Mouse (Mus musculus): ENCODE measurements around the gene Olfr1206. TPM values are rescaled to one million over a fixed set of nuclear protein-coding genes. Genes with fewer than 3 reads are reported as not detected.

Gene Olfr1206
- total RNA-seq (2014; rRNA removed; ENCODE audit: low replicate concordance) (not detected in 2 replicates), polyA plus RNA-seq (2015; fragmentation: Nextera tagmentation; extraction: Ambion mirVana) (not detected in 2 replicates)

DNA sequence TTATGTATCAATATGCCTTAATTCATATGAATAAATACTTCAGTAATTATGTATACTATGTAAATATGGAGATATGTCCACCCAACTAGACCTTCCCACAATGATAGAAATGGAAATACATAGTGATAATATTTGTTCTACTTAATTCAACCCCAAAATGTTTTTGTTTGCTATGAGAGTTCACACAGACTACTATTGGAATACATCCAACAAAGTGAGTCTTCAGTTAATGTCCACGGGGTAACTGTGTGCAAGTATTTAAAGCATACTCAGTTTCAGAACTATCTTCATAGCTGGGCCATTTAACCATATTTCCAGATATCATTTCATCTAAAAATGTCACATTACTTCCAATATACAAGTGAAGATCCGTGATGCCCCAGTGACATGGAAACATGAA is at the start of gene Olfr1206:
Gene Olfr1206 (plus strand): TSS at position 301 of the 400 bp plus-strand sequence.
- Histone ChIP-seq H3K4me1 (ENCODE audit: control insufficient read depth, insufficient read depth) (no peaks in the 10 kb centered on the region), H3K27me3 (ENCODE audit: control insufficient read depth, insufficient read depth, low read length) (no peaks in the 10 kb centered on the region), H3K4me3 (ENCODE audit: low read depth, low read length) (no peak within 1 kb of the TSS), H3K27ac (ENCODE audit: low read depth) (no peak within 1 kb of the TSS), H3K4me2 (ENCODE audit: low read depth, low read length) (no peak within 1 kb of the TSS), H3K9ac (replicated peaks; ENCODE audit: low read depth, low read length) (no peak within 1 kb of the TSS), H3K36me3 (replicated peaks; ENCODE audit: control insufficient read depth, insufficient read depth, low read length) (no peaks in the 10 kb centered on the region), H3K9me3 (replicated peaks; ENCODE audit: control insufficient read depth, low read length) (no peaks in the 10 kb centered on the region)
- no peak for DNase-seq (ENCODE audit: low spot score)
- WGBS, result 52% methylated on average over 2 of the region's 2 CpGs
- no peak for ATAC-seq (ENCODE audit: insufficient read depth, low read depth)
- TF ChIP-seq CTCF (IDR thresholded peaks at IDR 0.05; ENCODE audit: low read depth), result no peak
- no peak for TF ChIP-seq EP300 (IDR thresholded peaks at IDR 0.05; ENCODE audit: low read depth)

DNA sequence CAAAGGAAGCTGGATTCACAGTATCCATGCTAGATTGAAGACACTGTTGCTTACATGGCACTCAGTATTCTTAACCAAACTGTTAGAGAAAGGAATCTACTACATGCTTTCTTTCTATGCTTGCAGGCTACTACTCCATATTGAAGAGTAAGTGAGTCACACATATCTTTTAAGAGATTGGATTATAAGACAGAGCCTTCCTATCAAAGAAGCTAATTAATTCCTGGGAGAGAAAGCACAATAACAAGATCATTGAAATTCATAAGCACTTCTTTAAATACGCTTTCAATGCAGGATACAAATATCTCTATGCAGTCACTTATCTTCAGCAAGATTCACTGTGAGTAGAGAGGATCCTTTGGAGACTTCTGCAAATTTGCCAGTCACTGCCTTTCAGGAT is 48.8 kb upstream of the Olfr1206 start, which contains the start of gene Olfr1202:
Gene Olfr1202 (plus strand): TSS at position 301 of the 400 bp plus-strand sequence.
- DNase-seq (ENCODE audit: low spot score) (no peak), ATAC-seq (ENCODE audit: insufficient read depth, low read depth) (no peak)
- H3K36me3 ChIP-seq (replicated peaks; ENCODE audit: control insufficient read depth, insufficient read depth, low read length), result no peaks in the 10 kb centered on the region
- H3K27me3 ChIP-seq (ENCODE audit: control insufficient read depth, insufficient read depth, low read length), result no peaks in the 10 kb centered on the region
- H3K4me1 ChIP-seq (ENCODE audit: control insufficient read depth, insufficient read depth), result no peaks in the 10 kb centered on the region
- WGBS, result 60% methylated on average over 1 of the region's 1 CpGs
- H3K9me3 ChIP-seq (replicated peaks; ENCODE audit: control insufficient read depth, low read length), result no peaks in the 10 kb centered on the region
- H3K27ac ChIP-seq (ENCODE audit: low read depth), result no peak within 1 kb of the TSS
- H3K9ac ChIP-seq (replicated peaks; ENCODE audit: low read depth, low read length), result no peak within 1 kb of the TSS
- no peak within 1 kb of the TSS for H3K4me3 ChIP-seq (ENCODE audit: low read depth, low read length)
- TF ChIP-seq CTCF (IDR thresholded peaks at IDR 0.05; ENCODE audit: low read depth) (no peak), EP300 (IDR thresholded peaks at IDR 0.05; ENCODE audit: low read depth) (no peak)
- H3K4me2 ChIP-seq (ENCODE audit: low read depth, low read length), result no peak within 1 kb of the TSS

DNA sequence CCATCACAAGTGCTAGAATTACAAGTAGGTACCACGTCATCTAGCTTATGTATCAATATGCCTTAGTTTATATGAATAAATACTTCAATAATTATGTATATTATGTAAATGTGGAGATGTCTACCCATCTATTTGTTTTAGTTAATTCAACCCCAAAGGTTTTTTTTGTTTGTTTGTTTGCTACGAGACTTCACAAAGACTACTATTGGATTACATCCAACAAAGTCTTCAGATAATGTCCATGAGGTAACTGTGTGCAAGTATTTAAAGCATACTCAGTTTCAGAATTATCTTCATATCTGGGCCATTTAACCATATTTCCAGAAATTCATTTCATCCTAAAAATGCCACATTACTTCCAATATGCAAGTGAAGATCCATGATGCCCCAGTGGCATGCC is 33.6 kb upstream of the Olfr1206 start, which contains the start of gene Olfr1205:
Gene Olfr1205 (plus strand): TSS at position 301 of the 400 bp plus-strand sequence.
- Histone ChIP-seq H3K27me3 (ENCODE audit: control insufficient read depth, insufficient read depth, low read length) (no peaks in the 10 kb centered on the region), H3K4me2 (ENCODE audit: low read depth, low read length) (no peak within 1 kb of the TSS), H3K9ac (replicated peaks; ENCODE audit: low read depth, low read length) (no peak within 1 kb of the TSS), H3K27ac (ENCODE audit: low read depth) (no peak within 1 kb of the TSS), H3K9me3 (replicated peaks; ENCODE audit: control insufficient read depth, low read length) (no peaks in the 10 kb centered on the region), H3K36me3 (replicated peaks; ENCODE audit: control insufficient read depth, insufficient read depth, low read length) (no peaks in the 10 kb centered on the region), H3K4me1 (ENCODE audit: control insufficient read depth, insufficient read depth) (no peaks in the 10 kb centered on the region), H3K4me3 (ENCODE audit: low read depth, low read length) (no peak within 1 kb of the TSS)
- no peak for DNase-seq (ENCODE audit: low spot score)
- TF ChIP-seq EP300 (IDR thresholded peaks at IDR 0.05; ENCODE audit: low read depth) (no peak), CTCF (IDR thresholded peaks at IDR 0.05; ENCODE audit: low read depth) (no peak)
- 68% methylated on average over 2 of the region's 2 CpGs for WGBS
- no peak for ATAC-seq (ENCODE audit: insufficient read depth, low read depth)

GRCm38 (mm10) chr2:88838477-88838876 is 24.6 kb upstream of the Olfr1206 start:
- TF ChIP-seq EP300 (IDR thresholded peaks at IDR 0.05; ENCODE audit: low read depth), result no peak
- no peak for TF ChIP-seq CTCF (IDR thresholded peaks at IDR 0.05; ENCODE audit: low read depth)
- H3K9me3 ChIP-seq (replicated peaks; ENCODE audit: control insufficient read depth, low read length), result no peaks in the 10 kb centered on the region
- no peak overlapping the region for H3K4me2 ChIP-seq (ENCODE audit: low read depth, low read length)
- no peaks in the 10 kb centered on the region for H3K4me1 ChIP-seq (ENCODE audit: control insufficient read depth, insufficient read depth)
- H3K9ac ChIP-seq (replicated peaks; ENCODE audit: low read depth, low read length), result no peak overlapping the region
- H3K27me3 ChIP-seq (ENCODE audit: control insufficient read depth, insufficient read depth, low read length), result no peaks in the 10 kb centered on the region
- no peaks in the 10 kb centered on the region for H3K36me3 ChIP-seq (replicated peaks; ENCODE audit: control insufficient read depth, insufficient read depth, low read length)
- ATAC-seq (ENCODE audit: insufficient read depth, low read depth) (no peak), DNase-seq (ENCODE audit: low spot score) (no peak)
- H3K27ac ChIP-seq (ENCODE audit: low read depth), result no peak overlapping the region
- H3K4me3 ChIP-seq (ENCODE audit: low read depth, low read length), result no peak overlapping the region
- WGBS, result 60% methylated on average over 2 of the region's 2 CpGs

- no peak within 1 kb of the TSS for H3K4me2 ChIP-seq (ENCODE audit: low read depth, low read length)
- 91% methylated on average over 1 of the region's 1 CpGs for WGBS
- no peaks in the 10 kb centered on the region for H3K4me1 ChIP-seq (ENCODE audit: control insufficient read depth, insufficient read depth)
These were observed 14.0 kb upstream of the Olfr1206 start, which contains the start of gene Olfr1204 for GRCm38 (mm10) chr2:88848992-88849391. Olfr1204 (plus strand) TSS chr2:88849292.

DNA sequence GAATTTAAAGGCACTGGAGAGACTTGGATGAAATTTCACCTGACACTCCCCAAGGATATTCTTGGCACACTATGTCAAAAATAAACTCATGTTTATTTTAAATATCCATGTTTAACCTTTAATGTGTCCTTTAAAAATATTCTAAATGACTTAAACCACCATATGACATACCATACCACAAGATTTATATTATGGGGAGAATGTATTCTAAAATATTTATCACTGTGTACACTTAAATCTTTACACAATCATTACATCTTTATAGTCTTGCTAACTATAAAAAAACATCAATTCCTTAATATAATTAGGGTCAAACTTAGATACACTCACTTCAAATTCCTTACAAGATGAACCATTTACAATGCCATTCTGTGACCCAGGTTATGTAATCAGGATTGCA is 39.2 kb downstream of the Olfr1206 start, which contains the start of gene Olfr1208:
Gene Olfr1208 (minus strand): TSS at position 101 of the 400 bp plus-strand sequence.
- ATAC-seq (ENCODE audit: insufficient read depth, low read depth) (no peak), DNase-seq (ENCODE audit: low spot score) (no peak)
- Histone ChIP-seq H3K4me3 (ENCODE audit: low read depth, low read length) (no peak within 1 kb of the TSS), H3K9me3 (replicated peaks; ENCODE audit: control insufficient read depth, low read length) (no peaks in the 10 kb centered on the region), H3K36me3 (replicated peaks; ENCODE audit: control insufficient read depth, insufficient read depth, low read length) (no peaks in the 10 kb centered on the region), H3K4me2 (ENCODE audit: low read depth, low read length) (no peak within 1 kb of the TSS), H3K27me3 (ENCODE audit: control insufficient read depth, insufficient read depth, low read length) (no peaks in the 10 kb centered on the region), H3K4me1 (ENCODE audit: control insufficient read depth, insufficient read depth) (no peaks in the 10 kb centered on the region), H3K27ac (ENCODE audit: low read depth) (no peak within 1 kb of the TSS), H3K9ac (replicated peaks; ENCODE audit: low read depth, low read length) (no peak within 1 kb of the TSS)
- TF ChIP-seq CTCF (IDR thresholded peaks at IDR 0.05; ENCODE audit: low read depth) (no peak), EP300 (IDR thresholded peaks at IDR 0.05; ENCODE audit: low read depth) (no peak)

More at GRCm38 (mm10) chr2:88848992-88849391, 14.0 kb upstream of the Olfr1206 start, which contains the start of gene Olfr1204:
- DNase-seq (ENCODE audit: low spot score), result no peak
- no peak within 1 kb of the TSS for H3K4me3 ChIP-seq (ENCODE audit: low read depth, low read length)
- no peaks in the 10 kb centered on the region for H3K36me3 ChIP-seq (replicated peaks; ENCODE audit: control insufficient read depth, insufficient read depth, low read length)
- H3K27me3 ChIP-seq (ENCODE audit: control insufficient read depth, insufficient read depth, low read length), result no peaks in the 10 kb centered on the region
- no peak within 1 kb of the TSS for H3K9ac ChIP-seq (replicated peaks; ENCODE audit: low read depth, low read length)
- H3K27ac ChIP-seq (ENCODE audit: low read depth), result no peak within 1 kb of the TSS
- no peak for TF ChIP-seq CTCF (IDR thresholded peaks at IDR 0.05; ENCODE audit: low read depth)
- TF ChIP-seq EP300 (IDR thresholded peaks at IDR 0.05; ENCODE audit: low read depth), result no peak
- no peaks in the 10 kb centered on the region for H3K9me3 ChIP-seq (replicated peaks; ENCODE audit: control insufficient read depth, low read length)
- ATAC-seq (ENCODE audit: insufficient read depth, low read depth), result no peak
